Mouse (Mus musculus): ENCODE measurements around the gene Ndufb10. TPM values are rescaled to one million over a fixed set of nuclear protein-coding genes. Genes with fewer than 3 reads are reported as not detected.

Gene Ndufb10
- polyA plus RNA-seq (2012; rRNA removed; ENCODE audit: low replicate concordance) = 314 and 333 TPM in 2 replicates

DNA sequence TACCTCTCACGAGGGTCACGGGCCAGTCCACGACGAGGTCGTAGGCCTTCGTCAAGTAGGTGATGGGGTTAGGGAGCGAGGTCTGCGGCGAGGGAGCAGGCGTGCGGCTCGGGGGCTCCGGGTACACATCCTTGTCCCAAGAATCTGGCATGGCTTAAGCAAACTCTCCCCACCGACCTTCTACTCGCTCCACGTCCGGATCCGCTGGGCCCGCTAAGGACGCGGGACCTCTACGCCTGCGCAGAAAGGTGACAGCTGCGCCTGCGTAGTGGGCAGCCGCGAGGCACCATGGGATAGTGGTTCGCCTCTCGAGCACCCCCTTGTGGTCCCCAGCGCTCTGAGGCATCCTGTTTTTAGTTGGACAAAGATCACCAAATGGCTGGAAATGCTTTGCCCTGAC lies at the start of gene Ndufb10:
Gene Ndufb10 (minus strand): TSS at position 295 of the 400 bp plus-strand sequence.

DNA sequence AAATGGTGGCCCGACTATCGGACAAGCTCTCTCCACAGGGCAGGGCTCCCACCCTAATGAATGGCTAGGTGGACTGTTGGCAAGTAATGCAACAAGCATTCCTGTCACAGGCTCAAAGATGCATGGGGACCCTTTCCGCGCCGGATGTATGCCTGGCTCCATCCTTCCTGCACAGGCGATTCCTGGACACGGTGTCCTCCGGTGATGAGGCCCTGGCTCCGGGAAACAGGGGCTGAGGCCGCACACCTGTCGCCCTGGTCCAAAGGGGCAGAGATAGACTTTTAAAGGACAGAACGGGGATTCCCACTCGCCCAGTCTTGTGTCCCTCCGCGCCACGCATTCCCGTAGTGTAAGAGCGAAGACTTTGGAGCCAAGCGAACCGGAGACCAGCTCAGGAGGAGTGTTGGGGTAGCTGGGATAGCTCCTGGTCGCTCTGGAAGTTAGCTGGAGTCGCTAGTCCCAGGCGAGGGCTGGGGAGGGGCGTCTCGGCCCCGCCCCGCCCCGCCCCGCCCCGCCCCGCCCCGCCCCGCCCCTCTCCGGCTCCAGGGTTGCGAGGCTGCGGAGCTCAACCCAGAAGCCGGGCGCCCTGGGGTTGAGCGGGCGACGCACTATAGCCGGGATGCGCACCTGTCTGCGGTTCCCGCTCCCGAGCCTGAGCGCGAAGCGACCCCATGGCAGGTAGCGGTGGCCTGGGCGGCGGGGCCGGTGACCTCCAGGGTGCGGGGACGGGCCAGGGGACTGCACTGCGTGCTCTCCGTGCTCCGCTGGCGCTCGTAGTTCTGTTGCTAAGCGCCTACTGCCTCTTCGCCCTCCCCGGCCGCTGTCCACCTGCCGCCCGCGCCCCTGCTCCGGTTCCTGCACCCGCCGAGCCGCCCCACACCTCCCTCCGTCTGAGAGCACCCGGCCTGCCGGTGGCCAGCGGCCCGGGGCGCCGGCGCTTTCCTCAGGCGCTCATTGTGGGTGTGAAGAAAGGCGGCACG lies 28.4 kb upstream of the Ndufb10 start, which contains the start of gene Hs3st6:
Gene Hs3st6 (plus strand): TSS at position 574 of the 980 bp plus-strand sequence.

DNA sequence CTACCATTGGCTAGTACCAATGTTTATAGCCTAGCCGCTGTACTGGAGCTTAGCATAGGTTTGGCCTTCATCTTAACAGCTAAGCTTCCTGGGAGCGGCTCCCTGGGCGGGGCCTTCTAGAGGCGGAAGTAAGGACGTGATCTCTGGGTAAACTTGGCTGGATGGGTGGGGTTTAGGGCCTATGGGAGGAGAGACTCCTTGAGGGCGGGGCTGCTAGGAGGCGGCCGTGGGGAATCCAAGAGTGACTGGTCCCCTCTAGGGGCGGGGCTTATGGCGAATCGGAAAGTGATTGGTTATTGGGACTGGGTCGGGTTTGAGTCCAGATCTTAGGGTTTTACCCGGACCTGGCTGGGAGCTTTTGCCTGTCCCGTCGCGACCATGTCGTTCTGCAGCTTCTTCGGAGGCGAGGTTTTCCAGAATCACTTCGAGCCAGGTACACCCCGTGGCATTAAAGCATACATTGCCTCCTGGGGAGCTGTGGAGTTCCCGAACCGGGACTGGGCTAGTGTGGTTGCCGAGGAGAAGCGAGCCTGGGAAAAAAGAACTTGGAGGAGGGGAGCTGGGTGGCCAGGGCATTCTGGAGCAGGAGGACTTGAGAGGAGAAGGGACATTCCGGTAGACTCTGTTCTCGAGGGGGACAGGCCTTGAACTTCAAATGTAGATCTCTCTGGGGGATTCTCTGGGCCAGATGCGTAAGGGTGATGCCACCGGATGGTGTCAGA lies 12.2 kb upstream of the Ndufb10 start, which contains the start of gene Msrb1:
Gene Msrb1 (plus strand): TSS at position 313 of the 722 bp plus-strand sequence.

DNA sequence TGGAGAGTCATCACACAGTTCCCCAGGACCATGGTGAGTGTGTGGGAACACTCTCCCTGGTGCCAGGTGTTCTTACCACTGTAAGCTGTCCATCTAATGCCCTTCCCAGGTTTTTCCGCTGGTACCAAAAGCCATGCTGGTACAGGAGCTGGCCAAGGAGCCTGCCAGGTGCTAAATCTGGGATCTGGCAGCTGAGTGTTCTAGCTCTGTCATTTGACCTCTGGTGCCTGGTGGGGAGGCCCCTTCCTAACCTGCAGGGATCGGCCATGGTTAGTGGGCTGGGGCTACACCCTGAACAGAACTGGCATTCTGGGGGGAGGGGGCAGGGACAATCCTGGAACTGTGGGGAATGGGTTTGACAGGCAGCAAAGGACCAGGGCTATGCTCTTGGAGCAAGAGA lies 3.3 kb upstream of the Ndufb10 start, which contains the start of gene Rpl3l:
Gene Rpl3l (plus strand): TSS at position 203 of the 400 bp plus-strand sequence.

DNA sequence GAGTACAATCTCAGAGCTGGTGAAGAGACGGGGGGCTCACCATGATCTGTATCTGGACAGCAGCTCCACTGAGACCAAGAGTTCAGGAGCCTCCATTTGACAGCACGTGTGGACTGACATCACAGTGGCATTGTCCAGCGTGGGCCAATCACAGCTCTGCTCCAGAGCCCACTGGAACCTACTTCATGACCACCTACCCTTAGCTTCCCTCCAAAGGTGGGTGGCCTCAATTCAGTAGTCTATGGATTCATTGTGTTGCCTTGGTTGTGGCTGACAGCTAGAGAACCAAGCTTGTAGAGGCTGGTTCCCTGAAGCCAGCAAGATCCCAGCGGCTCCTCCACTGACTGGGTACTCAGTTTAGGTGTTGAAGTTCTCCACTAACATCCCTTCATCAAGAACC lies 6.3 kb downstream of the Ndufb10 start, which contains the start of the genes Rnf151 and Rps2:
Gene Rnf151 (minus strand): TSS at position 121 of the 400 bp plus-strand sequence.
Gene Rps2 (plus strand): TSS at position 174 of the 400 bp plus-strand sequence.

DNA sequence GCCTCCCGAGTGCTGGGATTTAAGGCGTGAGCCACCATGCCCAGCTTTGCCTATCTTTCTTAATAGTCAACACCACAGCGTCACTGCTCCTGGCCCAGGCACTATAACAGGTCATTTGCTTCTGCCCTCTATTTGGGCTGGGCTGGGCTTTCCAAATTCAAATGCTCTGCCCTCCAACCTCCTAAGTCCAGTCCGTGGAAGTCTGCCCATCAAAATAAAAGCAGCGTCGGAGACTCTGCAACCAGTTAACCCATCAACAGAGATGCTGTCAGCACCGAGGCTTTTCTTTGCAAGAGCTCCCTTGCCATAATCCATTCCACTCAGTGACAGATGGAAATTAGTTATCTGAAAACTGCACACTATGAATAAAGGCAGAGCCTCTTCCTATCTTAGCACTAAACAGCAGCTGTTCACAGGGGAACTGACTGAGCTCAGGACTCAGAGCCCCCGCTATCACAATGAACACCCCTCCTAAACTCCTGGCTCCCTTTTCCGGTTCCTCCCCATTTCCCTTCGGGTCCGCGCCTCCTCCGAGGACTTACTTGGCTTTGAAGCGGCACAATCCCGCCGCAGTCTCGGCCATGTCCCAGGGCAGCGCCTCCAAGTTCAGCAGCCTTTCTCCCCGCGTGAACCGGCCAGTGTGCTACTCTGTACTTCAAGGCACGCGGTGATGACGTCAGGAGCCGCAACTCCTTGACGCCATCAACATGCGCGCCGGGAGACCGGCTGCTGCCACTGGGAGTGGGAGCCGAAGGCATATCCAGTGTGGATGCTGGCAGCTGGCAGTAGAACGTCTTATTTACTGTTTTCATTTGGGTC lies 17.1 kb downstream of the Ndufb10 start, which contains the start of gene Tbl3:
Gene Tbl3 (minus strand): TSS at position 679 of the 819 bp plus-strand sequence.

DNA sequence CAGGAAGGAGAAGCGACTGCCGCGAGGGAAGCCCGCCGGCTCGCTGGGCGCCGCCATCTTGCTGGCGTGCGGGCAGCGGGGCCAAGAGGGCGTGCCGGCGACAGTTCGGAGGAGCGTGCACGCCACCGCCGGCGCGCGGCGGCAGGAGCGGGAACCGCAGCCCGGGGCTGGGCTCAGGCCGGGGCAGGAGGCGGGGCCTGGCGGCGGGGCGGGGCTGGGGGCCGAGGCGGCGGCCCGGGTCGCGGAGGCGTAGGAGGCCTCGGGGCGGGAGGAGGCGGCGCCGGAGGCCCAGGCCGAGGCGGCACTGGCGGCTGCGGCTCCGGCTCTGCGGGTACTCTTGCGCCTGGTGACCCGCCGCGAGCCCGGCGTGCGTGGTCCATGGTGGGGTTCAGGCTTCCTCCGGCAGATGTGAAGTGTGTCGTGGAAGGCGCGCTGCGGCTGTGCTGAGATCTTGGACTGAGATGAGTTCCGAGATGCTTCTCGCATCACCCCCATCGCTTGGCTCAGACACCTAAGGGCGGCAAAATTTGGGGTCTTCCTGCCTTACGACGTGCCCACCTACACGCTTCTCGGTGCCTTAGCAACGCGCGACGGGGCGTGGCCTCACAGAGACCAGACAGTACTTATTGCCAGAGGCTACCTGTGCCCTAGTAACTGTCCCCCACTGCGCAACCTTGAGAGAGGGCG lies 28.1 kb downstream of the Ndufb10 start, which contains the start of the genes Gfer and Noxo1:
Gene Gfer (minus strand): TSS at position 146 of the 687 bp plus-strand sequence.
Gene Noxo1 (plus strand): TSS at position 224 of the 687 bp plus-strand sequence.

DNA sequence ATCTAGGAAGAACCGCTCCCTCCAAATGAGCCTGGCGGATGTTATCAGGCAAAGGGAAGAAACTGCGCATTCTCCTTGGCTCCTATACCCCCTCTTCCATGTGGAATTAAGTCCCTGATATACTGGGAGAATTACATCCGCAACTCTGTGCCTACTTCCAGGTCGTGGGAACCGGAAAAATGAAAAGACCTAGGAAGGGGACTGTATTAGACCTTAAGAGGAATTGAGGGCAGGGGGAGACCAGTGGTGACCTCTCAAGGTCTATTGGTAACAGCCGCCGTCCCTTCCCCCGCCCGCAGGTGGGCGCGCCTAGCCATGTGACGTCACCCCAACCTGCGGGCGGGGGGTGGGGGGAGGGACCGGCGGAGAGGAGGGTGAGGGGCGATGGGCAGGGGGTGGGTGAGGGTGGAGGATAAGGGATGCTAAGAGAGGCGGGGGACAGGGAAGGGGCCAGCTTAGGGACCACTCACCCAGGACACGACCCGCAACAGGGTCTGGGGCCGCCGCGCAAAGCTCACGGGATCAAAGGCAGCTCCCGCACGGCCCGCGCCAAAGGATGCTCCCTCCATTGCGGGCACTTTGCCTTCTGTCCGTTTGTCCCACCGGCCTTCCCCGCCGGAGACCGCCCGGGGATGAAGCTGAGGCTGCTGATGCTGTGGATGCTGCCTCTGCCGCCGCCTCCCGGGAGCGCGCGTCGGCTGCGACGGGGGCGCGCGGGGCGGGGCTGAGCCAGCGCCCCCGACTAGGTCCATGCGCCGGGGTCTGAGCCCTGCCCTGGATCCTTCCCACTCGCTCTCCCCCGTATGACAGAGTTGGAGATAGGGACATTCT lies 34.8 kb downstream of the Ndufb10 start, which contains the start of gene Syngr3:
Gene Syngr3 (minus strand): TSS at position 705 of the 831 bp plus-strand sequence.

Other genes with a start within 250 kb of the Ndufb10 start
- gene Mlst8, start 245.4 kb downstream of the Ndufb10 start, polyA plus RNA-seq (2012; rRNA removed; ENCODE audit: low replicate concordance) = 36.1 and 68.2 TPM in 2 replicates
- 1.3 and 1.4 TPM in 2 replicates for gene Caskin1, start 235.9 kb downstream of the Ndufb10 start, polyA plus RNA-seq (2012; rRNA removed; ENCODE audit: low replicate concordance)
- gene Traf7, start 196.5 kb downstream of the Ndufb10 start, polyA plus RNA-seq (2012; rRNA removed; ENCODE audit: low replicate concordance) = 207 and 225 TPM in 2 replicates
- gene Rab26, start 190.3 kb downstream of the Ndufb10 start, polyA plus RNA-seq (2012; rRNA removed; ENCODE audit: low replicate concordance) = 1.3 and 1.8 TPM in 2 replicates
- 78.7 and 102 TPM in 2 replicates for gene Pkd1, start 174.6 kb downstream of the Ndufb10 start, polyA plus RNA-seq (2012; rRNA removed; ENCODE audit: low replicate concordance)
- 176 and 242 TPM in 2 replicates for gene Tsc2, start 91.8 kb downstream of the Ndufb10 start, polyA plus RNA-seq (2012; rRNA removed; ENCODE audit: low replicate concordance)
- 11.9 and 14.0 TPM in 2 replicates for gene Nthl1, start 91.8 kb downstream of the Ndufb10 start, polyA plus RNA-seq (2012; rRNA removed; ENCODE audit: low replicate concordance)
- 101 and 134 TPM in 2 replicates for gene Slc9a3r2, start 74.2 kb downstream of the Ndufb10 start, polyA plus RNA-seq (2012; rRNA removed; ENCODE audit: low replicate concordance)
- gene Npw, start 66.0 kb downstream of the Ndufb10 start, polyA plus RNA-seq (2012; rRNA removed; ENCODE audit: low replicate concordance) = 1.4 TPM in 2 replicates
- 81.2 and 105 TPM in 2 replicates for gene Zfp598, start 54.8 kb downstream of the Ndufb10 start, polyA plus RNA-seq (2012; rRNA removed; ENCODE audit: low replicate concordance)
- 0.53 and 0.68 TPM in 2 replicates for gene Syngr3, start 34.5 kb downstream of the Ndufb10 start, polyA plus RNA-seq (2012; rRNA removed; ENCODE audit: low replicate concordance)
- 19.5 and 47.8 TPM in 2 replicates for gene Gfer, start 28.3 kb downstream of the Ndufb10 start, polyA plus RNA-seq (2012; rRNA removed; ENCODE audit: low replicate concordance)
- gene Noxo1, start 28.2 kb downstream of the Ndufb10 start, polyA plus RNA-seq (2012; rRNA removed; ENCODE audit: low replicate concordance) = 15.3 and 20.5 TPM in 2 replicates
- 68.7 and 69.0 TPM in 2 replicates for gene Tbl3, start 16.8 kb downstream of the Ndufb10 start, polyA plus RNA-seq (2012; rRNA removed; ENCODE audit: low replicate concordance)
- 0.29 and 0.32 TPM in 2 replicates for gene Rnf151, start 6.4 kb downstream of the Ndufb10 start, polyA plus RNA-seq (2012; rRNA removed; ENCODE audit: low replicate concordance)
- 3,623 and 3,713 TPM in 2 replicates for gene Rps2, start 6.4 kb downstream of the Ndufb10 start, polyA plus RNA-seq (2012; rRNA removed; ENCODE audit: low replicate concordance)
- gene Rpl3l, start 3.3 kb upstream of the Ndufb10 start, polyA plus RNA-seq (2012; rRNA removed; ENCODE audit: low replicate concordance) = 0.10 and 83.4 TPM in 2 replicates
- 103 and 146 TPM in 2 replicates for gene Msrb1, start 12.2 kb upstream of the Ndufb10 start, polyA plus RNA-seq (2012; rRNA removed; ENCODE audit: low replicate concordance)
- gene Hs3st6, start 28.5 kb upstream of the Ndufb10 start, polyA plus RNA-seq (2012; rRNA removed; ENCODE audit: low replicate concordance) = 20.7 and 49.9 TPM in 2 replicates
- gene Meiob, start 79.8 kb upstream of the Ndufb10 start, polyA plus RNA-seq (2012; rRNA removed; ENCODE audit: low replicate concordance) = 0.16 TPM in 1 of 2 replicates, not detected in the other
- gene Hagh, start 115.7 kb upstream of the Ndufb10 start, polyA plus RNA-seq (2012; rRNA removed; ENCODE audit: low replicate concordance) = 160 and 221 TPM in 2 replicates
- 13.5 and 15.0 TPM in 2 replicates for gene Fahd1, start 125.9 kb upstream of the Ndufb10 start, polyA plus RNA-seq (2012; rRNA removed; ENCODE audit: low replicate concordance)
- gene Igfals, start 141.5 kb upstream of the Ndufb10 start, polyA plus RNA-seq (2012; rRNA removed; ENCODE audit: low replicate concordance) = 66.4 and 103 TPM in 2 replicates
- 35.0 and 44.2 TPM in 2 replicates for gene Nubp2, start 161.9 kb upstream of the Ndufb10 start, polyA plus RNA-seq (2012; rRNA removed; ENCODE audit: low replicate concordance)
- gene Spsb3, start 162.2 kb upstream of the Ndufb10 start, polyA plus RNA-seq (2012; rRNA removed; ENCODE audit: low replicate concordance) = 84.0 and 161 TPM in 2 replicates
- 35.4 and 48.3 TPM in 2 replicates for gene Eme2, start 170.6 kb upstream of the Ndufb10 start, polyA plus RNA-seq (2012; rRNA removed; ENCODE audit: low replicate concordance)
- 108 and 263 TPM in 2 replicates for gene Mrps34, start 170.6 kb upstream of the Ndufb10 start, polyA plus RNA-seq (2012; rRNA removed; ENCODE audit: low replicate concordance)
- 50.7 and 54.5 TPM in 2 replicates for gene Nme3, start 172.0 kb upstream of the Ndufb10 start, polyA plus RNA-seq (2012; rRNA removed; ENCODE audit: low replicate concordance)
- gene Mapk8ip3, start 212.5 kb upstream of the Ndufb10 start, polyA plus RNA-seq (2012; rRNA removed; ENCODE audit: low replicate concordance) = 128 and 130 TPM in 2 replicates
- gene Jpt2, start 236.2 kb upstream of the Ndufb10 start, polyA plus RNA-seq (2012; rRNA removed; ENCODE audit: low replicate concordance) = 5.4 and 11.3 TPM in 2 replicates

All from mammary gland, adult 2 months (tissue).